Mouse (Mus musculus) spleen, adult 2 months (tissue): ENCODE results near the gene Ampd3.

Source experiments
- CTCF ChIP-seq: fragments of 200-500 bp; IDR thresholded peaks from 2 replicates; pipeline ENCODE4 v1.5.1; 2011; ENCODE audit warnings: mild to moderate bottlenecking, inconsistent platforms; ENCODE audit not compliant: insufficient read depth, insufficient read length, insufficient replicate concordance; ENCODE audit errors: extremely low read depth
- POLR2A ChIP-seq: fragments of 200-500 bp; IDR thresholded peaks from 2 replicates; pipeline ENCODE4 v1.6.1; 2011; ENCODE audit warnings: low read depth, low read length, inconsistent platforms

DNA sequence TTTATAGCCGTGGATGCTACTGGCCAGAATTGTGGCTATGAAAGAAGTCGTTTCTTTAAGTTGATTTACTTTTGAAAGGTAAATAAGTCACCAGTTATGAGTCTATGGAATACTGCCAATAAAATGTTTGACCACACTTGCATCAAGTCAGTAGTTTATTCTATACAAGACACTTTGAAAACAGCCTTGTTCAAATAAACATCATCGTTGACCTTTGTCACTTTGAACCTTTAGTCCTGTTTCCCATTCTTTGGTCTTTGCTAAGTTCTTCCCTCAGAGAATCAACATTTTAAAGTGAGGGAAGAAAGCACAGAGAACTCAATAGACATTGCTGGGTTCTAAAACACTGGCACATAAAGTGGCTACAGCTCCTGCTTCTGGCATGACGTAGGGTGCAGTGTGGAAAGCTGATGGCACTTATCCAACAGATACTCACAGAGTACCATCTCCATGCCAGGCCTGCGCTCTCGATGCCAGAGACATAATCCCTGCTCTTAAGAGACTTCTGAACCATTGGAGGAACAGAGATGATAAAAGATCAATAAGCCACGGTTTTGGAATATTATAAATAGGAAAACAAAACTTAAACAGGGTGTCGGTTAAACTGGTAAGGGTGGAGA is 87.0 kb downstream of the Ampd3 start:
- TF ChIP-seq POLR2A (no peak), CTCF (no peak)
